Mouse (Mus musculus) lung, adult 2 months (tissue): ENCODE results near the gene Cd19. TPM values are rescaled to one million over a fixed set of nuclear protein-coding genes. Genes with fewer than 3 reads are reported as not detected.
A peak's percentile ranks its signal among the peaks of the same experiment; 100 is the strongest.

ENCODE experiments used
- DNase-seq: peaks from one replicate; pipeline ENCODE4 v3.0.0; 2022
- H3K4me1 ChIP-seq: fragments of 200-500 bp; 2 replicates; pipeline ENCODE4 v1.6.1; 2011; ENCODE audit warnings: low read length; ENCODE audit not compliant: control insufficient read depth, insufficient read depth
- H3K4me3 ChIP-seq: fragments of 200-500 bp; replicated peaks from 2 replicates; pipeline ENCODE3; 2011; ENCODE audit warnings: low read depth, mild to moderate bottlenecking, control low read depth, low read length; ENCODE audit errors: extremely low read depth
- CTCF ChIP-seq: fragments of 200-500 bp; IDR thresholded peaks from 2 replicates; pipeline ENCODE4 v1.5.1; 2011; ENCODE audit warnings: mild to moderate bottlenecking, low read length, control low read depth; ENCODE audit not compliant: insufficient read depth
- POLR2A ChIP-seq: fragments of 200-500 bp; IDR thresholded peaks from 2 replicates; pipeline ENCODE4 v1.6.1; 2011; ENCODE audit warnings: low read depth, mild to moderate bottlenecking, control low read depth, low read length, borderline replicate concordance; ENCODE audit errors: extremely low read depth
- WGBS: fragments of 180-500 bp; shearing (Covaris S2); methylation state at CpG from one replicate; pipeline ENCODE4 v1.1.7; 2018; 5-methylcytosine and 5-hydroxymethylcytosine counted together
- polyA plus RNA-seq: library from polyadenylated mRNA; depleted of rRNA; stranded (reverse); fragments of >200 nt; gene quantifications from 2 replicates; pipeline ENCODE4 v1.2.3, GENCODE M21; 2012; rRNA removed

Cd19 gene
- polyA plus RNA-seq, result 11.0 and 20.6 TPM in 2 replicates

DNA sequence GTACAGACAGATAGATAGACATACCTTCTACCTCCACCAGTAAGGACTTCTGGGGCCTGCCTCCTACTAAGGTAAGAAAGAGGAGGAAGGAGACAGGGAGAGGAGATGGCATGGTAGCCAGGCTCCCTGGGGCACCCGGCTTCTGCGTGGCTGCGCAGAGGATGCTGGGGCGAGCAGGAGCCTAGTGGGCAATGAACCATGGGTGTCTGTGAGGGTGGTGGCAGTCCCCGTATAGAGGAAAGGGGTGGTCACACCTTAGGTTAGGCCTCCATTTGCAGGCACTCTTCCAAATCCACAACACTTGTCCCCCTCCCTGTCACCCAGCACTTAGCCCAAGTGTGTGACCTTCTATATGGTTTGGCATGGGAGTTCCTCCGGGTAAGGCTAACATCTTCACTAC, at the start of gene Cd19:
Cd19 (minus strand) TSS at position 165 of the 400 bp plus-strand sequence.
- 76% methylated on average over 6 of the region's 6 CpGs for WGBS
- 0 out of 2 replicates have a peak, but pooled peaks have one; percentile 15 for TF ChIP-seq POLR2A
- no peak for TF ChIP-seq CTCF
- Histone ChIP-seq H3K4me1 (no peaks in the 10 kb centered on the region), H3K4me3 (no peak within 1 kb of the TSS)
- no peak for DNase-seq

DNA sequence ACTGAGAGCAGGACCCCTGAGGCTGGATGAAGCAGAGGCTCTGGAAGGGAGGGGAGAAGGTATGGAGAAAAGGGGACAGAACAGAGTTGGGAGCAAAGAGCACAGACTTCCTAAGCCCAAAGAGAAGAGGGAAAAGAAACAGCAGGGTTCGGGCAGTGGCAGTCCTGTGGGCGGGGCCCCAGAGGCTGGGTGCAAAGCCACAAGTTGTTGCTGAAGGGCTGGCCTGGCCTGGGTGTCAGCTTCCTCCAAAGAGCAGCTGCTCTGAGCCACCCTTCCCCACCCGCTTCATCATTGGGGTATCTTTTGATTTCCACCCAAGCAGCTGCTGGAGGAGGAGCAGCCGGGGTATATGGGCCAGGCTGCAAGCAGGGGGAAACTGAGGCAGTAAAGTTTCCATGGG, 49.4 kb upstream of the Cd19 start:
- no peak for DNase-seq
- no peak for TF ChIP-seq POLR2A
- no peak for TF ChIP-seq CTCF
- Histone ChIP-seq H3K4me1 (peaks cover 4% of the 10 kb centered on the region; the same call in 1 of the 2 replicates), H3K4me3 (no peak overlapping the region)
- 55% methylated on average over 4 of the region's 4 CpGs for WGBS

DNA sequence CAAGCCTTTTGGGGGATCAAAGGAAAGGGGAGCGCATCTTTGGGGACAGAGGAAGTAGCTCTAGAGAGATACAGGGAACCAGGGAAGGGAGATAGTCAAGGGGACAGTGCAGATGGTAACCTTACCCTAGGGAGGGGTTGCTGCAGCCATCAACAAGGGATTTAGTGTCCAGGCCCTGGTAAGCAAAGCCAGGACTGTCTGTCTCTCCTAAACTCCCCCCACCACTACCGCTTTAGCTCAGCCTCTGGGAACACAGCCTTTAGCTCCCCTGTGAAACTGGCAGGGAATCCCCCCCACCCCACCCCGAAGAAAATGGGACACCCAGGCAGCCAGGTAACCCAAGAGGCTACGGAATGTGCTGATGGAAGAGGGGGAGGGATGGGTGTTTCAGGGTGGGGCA, 48.9 kb upstream of the Cd19 start:
- H3K4me1 ChIP-seq, result peaks cover 4% of the 10 kb centered on the region; the same call in 1 of the 2 replicates
- no peak overlapping the region for H3K4me3 ChIP-seq
- DNase-seq, result no peak
- 52% methylated on average over 4 of the region's 4 CpGs for WGBS
- TF ChIP-seq POLR2A, result no peak
- TF ChIP-seq CTCF, result no peak

DNA sequence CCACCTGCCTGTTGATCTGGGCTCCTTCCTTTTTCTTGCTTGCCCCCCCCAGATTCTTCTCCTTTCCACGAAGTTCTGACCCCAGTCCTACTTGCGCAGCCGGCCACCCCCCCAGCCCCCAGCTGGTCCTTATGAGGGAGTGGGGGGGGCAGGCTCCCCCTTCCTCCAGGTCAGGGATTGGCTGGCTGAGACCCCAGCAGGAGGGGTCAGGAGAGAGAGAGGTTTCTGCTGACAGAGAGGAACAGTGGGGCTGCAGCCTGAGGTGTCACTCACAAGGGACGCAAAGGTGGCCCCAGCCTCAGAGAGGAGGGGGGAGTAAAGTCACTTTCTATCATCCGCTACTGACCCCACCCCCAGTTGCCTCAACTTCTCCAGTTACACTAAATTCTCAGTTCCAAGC, 48.3 kb upstream of the Cd19 start, which contains the start of gene Atp2a1:
Atp2a1 (minus strand) TSS at position 105 of the 400 bp plus-strand sequence.
- TF ChIP-seq CTCF (no peak), POLR2A (no peak)
- H3K4me1 ChIP-seq, result peaks cover 4% of the 10 kb centered on the region; the same call in 1 of the 2 replicates
- 60% methylated on average over 5 of the region's 5 CpGs for WGBS
- DNase-seq, result no peak
- H3K4me3 ChIP-seq, result no peak within 1 kb of the TSS

DNA sequence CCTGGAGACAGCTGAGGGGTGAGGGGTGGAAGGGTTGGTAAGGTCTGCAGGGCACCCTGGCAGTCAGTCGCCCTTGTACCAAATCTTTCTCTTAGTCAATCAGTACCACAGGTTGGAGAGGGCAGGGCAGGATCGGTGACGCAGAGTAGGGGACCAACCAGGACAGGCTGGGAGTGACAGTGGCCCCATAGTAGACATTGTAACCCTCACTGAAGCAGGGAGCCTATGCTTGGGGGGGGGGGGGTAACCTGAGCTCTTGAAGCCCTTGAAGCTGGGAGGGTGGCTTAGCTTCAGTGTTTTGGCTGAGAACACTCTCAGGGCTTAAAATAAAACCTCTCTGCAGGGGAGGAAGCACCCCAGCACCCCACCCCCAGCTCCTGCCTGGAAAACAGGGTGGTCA, 46.9 kb upstream of the Cd19 start:
- DNase-seq, result no peak
- Histone ChIP-seq H3K4me1 (peaks cover 4% of the 10 kb centered on the region; the same call in 1 of the 2 replicates), H3K4me3 (no peak overlapping the region)
- WGBS, result 70% methylated on average over 3 of the region's 3 CpGs
- TF ChIP-seq CTCF (no peak), POLR2A (no peak)

DNA sequence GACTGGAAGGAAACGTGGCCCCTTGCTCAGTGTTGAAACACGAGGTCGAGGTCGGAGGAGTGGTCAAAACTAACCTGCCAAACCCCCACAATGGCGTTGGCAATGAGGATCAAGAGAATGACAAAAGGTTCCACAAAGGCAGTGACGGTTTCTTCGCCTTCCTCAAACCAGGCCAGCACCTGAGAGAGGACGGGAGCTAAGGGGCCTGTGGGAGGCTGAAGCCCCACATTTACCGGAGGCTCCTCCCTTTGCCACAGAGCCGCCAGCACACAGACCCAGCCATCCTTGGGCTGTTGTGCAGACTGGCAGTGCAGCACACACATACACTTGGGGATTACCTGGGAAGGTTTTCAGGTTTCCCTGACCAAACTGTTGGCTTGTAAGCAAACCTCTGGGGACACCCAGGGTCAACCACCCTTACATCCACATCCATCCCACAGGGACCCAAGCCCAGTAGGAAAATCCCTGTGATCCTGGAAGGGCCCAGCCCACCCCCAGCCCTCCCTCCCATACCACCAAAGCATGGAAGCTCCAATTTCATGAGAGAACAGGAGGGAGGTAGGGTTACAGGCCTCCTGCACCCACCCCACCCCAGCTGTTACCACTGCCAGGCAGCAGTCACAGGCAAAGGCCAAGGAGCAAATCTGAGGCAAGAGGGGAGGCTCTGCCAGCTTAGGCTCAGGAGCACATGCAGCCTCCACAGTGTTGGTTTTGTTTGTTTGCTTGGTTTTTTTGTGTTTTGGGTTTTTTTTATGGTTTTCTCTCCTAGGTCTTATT, 46.1 kb upstream of the Cd19 start:
- H3K4me1 ChIP-seq, result no peaks in the 10 kb centered on the region
- 48% methylated on average over 10 of the region's 10 CpGs for WGBS
- no peak overlapping the region for H3K4me3 ChIP-seq
- TF ChIP-seq CTCF (no peak), POLR2A (no peak)
- no peak for DNase-seq

DNA sequence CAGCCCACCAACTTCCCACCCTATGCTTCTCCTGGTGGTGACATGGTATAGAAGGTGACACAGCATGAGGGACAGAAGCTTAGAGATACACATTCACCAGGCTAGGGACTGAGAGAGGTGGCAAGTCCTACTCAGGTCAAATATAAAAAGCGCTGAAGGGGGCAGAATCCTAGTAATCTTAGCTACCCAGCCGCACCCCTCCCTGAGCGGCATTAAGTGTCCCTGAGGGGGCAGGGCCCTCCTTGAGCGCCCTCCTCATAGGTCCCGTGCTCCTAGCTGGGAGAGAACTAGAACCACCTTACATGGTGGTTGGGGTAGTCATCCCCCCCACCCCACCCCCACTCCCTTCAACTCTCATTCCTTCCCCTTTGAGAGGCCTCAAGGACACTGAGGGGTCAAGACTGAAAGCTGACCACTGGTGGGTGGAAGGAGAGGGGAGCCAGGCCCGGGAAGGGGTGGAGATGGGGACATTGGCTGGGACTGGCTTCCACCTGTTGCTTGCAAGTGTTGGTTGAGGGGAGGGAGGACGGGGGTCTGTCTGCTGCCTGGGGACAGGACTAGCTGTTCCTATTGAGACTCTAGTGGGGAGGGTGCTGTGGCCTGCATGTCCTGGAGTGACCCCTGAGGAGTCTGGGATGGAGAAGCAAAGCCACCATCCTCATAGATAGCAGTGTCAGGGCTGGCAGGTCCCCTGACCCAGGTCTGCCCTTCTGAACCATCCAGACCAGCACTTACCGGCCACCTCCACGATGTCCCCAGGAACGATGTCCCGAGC, 44.3 kb upstream of the Cd19 start:
- 77% methylated on average over 11 of the region's 11 CpGs for WGBS
- Histone ChIP-seq H3K4me1 (no peaks in the 10 kb centered on the region), H3K4me3 (no peak overlapping the region)
- TF ChIP-seq CTCF (no peak), POLR2A (no peak)
- DNase-seq, result no peak

DNA sequence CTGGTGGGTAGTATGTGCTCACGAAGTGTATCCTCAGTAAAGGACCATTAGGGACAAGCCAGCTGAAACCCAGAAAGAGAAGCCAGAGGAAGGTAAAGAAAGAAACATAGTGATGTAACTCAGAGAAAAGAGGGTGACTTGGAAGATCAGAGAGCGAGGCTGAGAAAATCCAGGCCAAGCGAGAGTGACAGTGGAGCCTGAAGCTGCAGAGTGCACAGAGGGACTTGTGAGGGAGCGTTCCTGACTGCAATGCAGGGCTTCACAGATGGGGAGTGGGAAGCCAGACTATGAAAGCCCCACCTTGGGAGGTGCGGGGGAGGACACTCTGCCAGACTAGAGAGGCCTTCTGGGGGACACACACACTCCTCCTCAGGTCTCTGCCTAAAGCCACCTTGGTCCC, 43.5 kb upstream of the Cd19 start:
- TF ChIP-seq POLR2A, result no peak
- TF ChIP-seq CTCF, result no peak
- WGBS, result 81% methylated on average over 5 of the region's 5 CpGs
- DNase-seq, result no peak
- no peak overlapping the region for H3K4me3 ChIP-seq
- no peaks in the 10 kb centered on the region for H3K4me1 ChIP-seq

DNA sequence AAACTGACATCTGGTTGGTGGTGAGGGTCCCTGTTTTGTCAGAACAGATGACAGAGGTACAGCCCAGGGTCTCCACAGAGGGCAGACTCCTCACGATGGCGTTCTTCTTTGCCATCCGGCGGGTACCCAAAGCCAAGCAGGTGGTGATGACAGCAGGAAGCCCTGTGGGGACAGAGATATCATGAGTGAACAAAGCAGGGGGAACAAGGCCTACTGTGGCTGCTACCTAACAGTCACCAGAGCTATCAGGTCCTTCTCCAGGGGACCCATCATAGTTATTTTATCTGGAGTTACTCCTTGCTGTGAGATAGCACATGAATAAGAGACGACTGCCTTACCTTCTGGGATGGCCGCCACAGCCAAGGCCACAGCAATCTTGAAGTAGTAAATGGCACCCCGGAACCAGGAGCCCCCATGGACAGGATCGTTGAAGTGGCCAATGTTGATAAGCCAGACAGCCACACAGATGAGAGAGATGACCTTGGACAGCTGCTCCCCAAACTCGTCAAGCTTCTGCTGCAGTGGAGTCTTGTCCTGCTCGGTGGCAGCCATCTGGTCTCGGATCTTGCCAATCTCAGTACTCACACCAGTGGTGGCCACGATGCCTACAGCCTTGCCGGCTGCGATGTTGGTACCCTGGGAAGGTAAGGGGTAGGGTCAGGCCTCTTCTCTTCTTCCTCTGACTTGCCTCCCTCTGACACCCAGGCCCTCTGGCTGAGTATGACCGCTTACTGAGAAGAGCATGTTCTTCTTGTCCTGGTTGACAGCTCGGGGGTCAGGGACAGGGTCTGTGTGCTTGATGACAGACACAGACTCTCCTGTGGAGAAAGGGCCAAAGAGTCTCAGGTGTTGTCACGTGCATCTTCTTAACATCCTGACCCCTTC, 41.9 kb upstream of the Cd19 start:
- Histone ChIP-seq H3K4me1 (no peaks in the 10 kb centered on the region), H3K4me3 (no peak overlapping the region)
- TF ChIP-seq POLR2A, result no peak
- no peak for TF ChIP-seq CTCF
- no peak for DNase-seq
- WGBS, result 82% methylated on average over 17 of the region's 17 CpGs
